Mouse (Mus musculus): ENCODE results near the gene Dus3l. TPM values are rescaled to one million over a fixed set of nuclear protein-coding genes. Genes with fewer than 3 reads are reported as not detected.
A peak's percentile ranks its signal among the peaks of the same experiment; 100 is the strongest.

Dus3l gene
- total RNA-seq (2014; fragmentation: Nextera tagmentation) (21.6 and 28.6 TPM in 2 replicates), total RNA-seq (2017) (13.9 and 17.9 TPM in 2 replicates)

GRCm38 (mm10) chr17:56764474-56765354 lies at the start of gene Dus3l:
TSS of gene Dus3l (plus strand) at chr17:56764757.
- peak; percentile 67 for ATAC-seq (replicated peaks; ENCODE audit: low FRiP score, low TSS enrichment, poor library complexity, severe bottlenecking)

- ATAC-seq (replicated peaks; ENCODE audit: low FRiP score, low TSS enrichment, poor library complexity, severe bottlenecking): no peak
Observed at GRCm38 (mm10) chr17:56715360-56715759, 49.2 kb upstream of the Dus3l start.

GRCm38 (mm10) chr17:56715914-56716654 lies 48.5 kb upstream of the Dus3l start:
- ATAC-seq (replicated peaks; ENCODE audit: low FRiP score, low TSS enrichment, poor library complexity, severe bottlenecking): no peak

- ATAC-seq (replicated peaks; ENCODE audit: low FRiP score, low TSS enrichment, poor library complexity, severe bottlenecking): peak; percentile 87
Observed at GRCm38 (mm10) chr17:56716655-56717362, 47.7 kb upstream of the Dus3l start.

- peak; percentile 53 for ATAC-seq (replicated peaks; ENCODE audit: low FRiP score, low TSS enrichment, poor library complexity, severe bottlenecking)
Observed at GRCm38 (mm10) chr17:56717363-56718058, 47.0 kb upstream of the Dus3l start, which contains the start of the genes Ndufa11 and Vmac. TSS of gene Ndufa11 (plus strand) at chr17:56717767. TSS of gene Vmac (minus strand) at chr17:56718022.

GRCm38 (mm10) chr17:56722441-56722840 lies 42.1 kb upstream of the Dus3l start:
- no peak for ATAC-seq (replicated peaks; ENCODE audit: low FRiP score, low TSS enrichment, poor library complexity, severe bottlenecking)

- no peak for ATAC-seq (replicated peaks; ENCODE audit: low FRiP score, low TSS enrichment, poor library complexity, severe bottlenecking)
Observed at GRCm38 (mm10) chr17:56723419-56724161, 41.0 kb upstream of the Dus3l start.

GRCm38 (mm10) chr17:56727029-56727649 lies 37.4 kb upstream of the Dus3l start:
- 0 out of 2 replicates have a peak, but pooled peaks have one; percentile 12 for ATAC-seq (replicated peaks; ENCODE audit: low FRiP score, low TSS enrichment, poor library complexity, severe bottlenecking)

- no peak for ATAC-seq (replicated peaks; ENCODE audit: low FRiP score, low TSS enrichment, poor library complexity, severe bottlenecking)
Observed at GRCm38 (mm10) chr17:56727659-56728058, 36.9 kb upstream of the Dus3l start.

- ATAC-seq (replicated peaks; ENCODE audit: low FRiP score, low TSS enrichment, poor library complexity, severe bottlenecking): no peak
Observed at GRCm38 (mm10) chr17:56728117-56728516, 36.4 kb upstream of the Dus3l start.

- ATAC-seq (replicated peaks; ENCODE audit: low FRiP score, low TSS enrichment, poor library complexity, severe bottlenecking): no peak
Observed at GRCm38 (mm10) chr17:56729151-56729550, 35.4 kb upstream of the Dus3l start.

GRCm38 (mm10) chr17:56729656-56730055 lies 34.9 kb upstream of the Dus3l start:
- no peak for ATAC-seq (replicated peaks; ENCODE audit: low FRiP score, low TSS enrichment, poor library complexity, severe bottlenecking)

GRCm38 (mm10) chr17:56736534-56736933 lies 28.0 kb upstream of the Dus3l start:
- no peak; the same call in 1 of the 2 replicates for ATAC-seq (replicated peaks; ENCODE audit: low FRiP score, low TSS enrichment, poor library complexity, severe bottlenecking)

- ATAC-seq (replicated peaks; ENCODE audit: low FRiP score, low TSS enrichment, poor library complexity, severe bottlenecking): no peak
Observed at GRCm38 (mm10) chr17:56738221-56738620, 26.3 kb upstream of the Dus3l start.

- ATAC-seq (replicated peaks; ENCODE audit: low FRiP score, low TSS enrichment, poor library complexity, severe bottlenecking): no peak
Observed at GRCm38 (mm10) chr17:56740118-56740787, 24.3 kb upstream of the Dus3l start.

- ATAC-seq (replicated peaks; ENCODE audit: low FRiP score, low TSS enrichment, poor library complexity, severe bottlenecking): no peak
Observed at GRCm38 (mm10) chr17:56740788-56741160, 23.8 kb upstream of the Dus3l start.

GRCm38 (mm10) chr17:56744173-56744572 lies 20.4 kb upstream of the Dus3l start:
- ATAC-seq (replicated peaks; ENCODE audit: low FRiP score, low TSS enrichment, poor library complexity, severe bottlenecking): no peak

All from megakaryocyte-erythroid progenitor cell, adult 5-6 weeks (primary cell).